Mouse (Mus musculus): ENCODE data around the gene Zfp598.
"Not testable (repeated sequence)": the region's sequence is repeated elsewhere in the genome, so short reads cannot be mapped to it uniquely, and the experiment has no call there.

GRCm38 (mm10) chr17:24720616-24721015 lies 51.1 kb downstream of the Zfp598 start:
- not testable (repeated sequence) for TF ChIP-seq CTCF (IDR thresholded peaks at IDR 0.05; ENCODE audit: low read depth, low read length); POLR2A (IDR thresholded peaks at IDR 0.05; ENCODE audit: borderline replicate concordance, low read depth, low read length)

Measured in bone marrow macrophage, adult 2 months (primary cell).